Mouse (Mus musculus): ENCODE results near the gene Vegfb. TPM values are rescaled to one million over a fixed set of nuclear protein-coding genes. Genes with fewer than 3 reads are reported as not detected.

The Vegfb gene
- total RNA-seq, 1 experiment: 10.0 TPM

GRCm38 (mm10) chr19:6941372-6942248, 45.8 kb downstream of the Vegfb start, which contains the start of gene Bad:
Bad (plus strand) TSS chr19:6941861.
- Histone ChIP-seq H3K27ac (ENCODE audit: insufficient read depth, low read depth, low read length, poor library complexity, severe bottlenecking) (peak within 1 kb of the TSS; percentile 58; the same call in 1 of the 2 replicates), H3K36me3 (ENCODE audit: control insufficient read depth, insufficient read depth, low read length, poor library complexity, severe bottlenecking) (no peaks in the 10 kb centered on the region), H3K9me3 (ENCODE audit: control insufficient read depth, insufficient read depth, low read depth, low read length) (no peaks in the 10 kb centered on the region), H3K4me1 (ENCODE audit: control insufficient read depth in 2 of 2, insufficient read depth in 2 of 2, low read length in 2 of 2, poor library complexity in 1 of 2) (peaks cover 0 to 7% of the 10 kb centered on the region in 2 experiments; a peak in 1 of 4 replicates), H3K9ac (ENCODE audit: insufficient read depth, low read depth, low read length, poor library complexity, severe bottlenecking) (peak within 1 kb of the TSS; percentile 82), H3K4me3 (ENCODE audit: insufficient read depth in 1 of 2, low read depth in 1 of 2, low read length in 2 of 2, poor library complexity in 1 of 2, severe bottlenecking in 1 of 2) (peak within 1 kb of the TSS; percentile 35 to 83)
- in situ Hi-C loops (cut with MboI; ENCODE audit: low sequenced_read_pairs in 2 of 2, unreplicated experiment in 2 of 2): no loop called here
- DNase-seq (ENCODE audit: low read depth, low spot score): peak; percentile 80
- no peak for TF ChIP-seq ZNF384 (IDR thresholded peaks at IDR 0.05; ENCODE audit: low read depth, low read length)
- TF ChIP-seq HCFC1 (IDR thresholded peaks at IDR 0.05; ENCODE audit: borderline replicate concordance, insufficient read depth, low read length): peak; percentile 81

- no peaks in the 10 kb centered on the region for H3K9me3 ChIP-seq (ENCODE audit: control insufficient read depth, insufficient read depth, low read depth, low read length)
- DNase-seq (ENCODE audit: low read depth, low spot score): no peak
- H3K4me1 ChIP-seq (ENCODE audit: control insufficient read depth in 2 of 2, insufficient read depth in 2 of 2, low read length in 2 of 2, poor library complexity in 1 of 2): peaks cover 0 to 7% of the 10 kb centered on the region in 2 experiments; a peak in 1 of 4 replicates
- no peaks in the 10 kb centered on the region for H3K36me3 ChIP-seq (ENCODE audit: control insufficient read depth, insufficient read depth, low read length, poor library complexity, severe bottlenecking)
- H3K27ac ChIP-seq (ENCODE audit: insufficient read depth, low read depth, low read length, poor library complexity, severe bottlenecking): no peak overlapping the region
- in situ Hi-C loops (cut with MboI; ENCODE audit: low sequenced_read_pairs in 2 of 2, unreplicated experiment in 2 of 2): no loop called here
- H3K4me3 ChIP-seq (ENCODE audit: insufficient read depth in 1 of 2, low read depth in 1 of 2, low read length in 2 of 2, poor library complexity in 1 of 2, severe bottlenecking in 1 of 2): peak overlapping the region; percentile 34 to 83
- peak overlapping the region; percentile 74 for H3K9ac ChIP-seq (ENCODE audit: insufficient read depth, low read depth, low read length, poor library complexity, severe bottlenecking)
- TF ChIP-seq MAFK (IDR thresholded peaks at IDR 0.05; ENCODE audit: insufficient read depth, low read depth, low read length) (no peak), CHD2 (IDR thresholded peaks at IDR 0.05; ENCODE audit: low read depth, low read length) (no peak), HCFC1 (IDR thresholded peaks at IDR 0.05; ENCODE audit: borderline replicate concordance, insufficient read depth, low read length) (no peak), ZNF384 (IDR thresholded peaks at IDR 0.05; ENCODE audit: low read depth, low read length) (no peak), ZC3H11A (IDR thresholded peaks at IDR 0.05; ENCODE audit: borderline replicate concordance, low read depth, low read length) (no peak)
These were observed 46.8 kb downstream of the Vegfb start for GRCm38 (mm10) chr19:6940396-6941351.

GRCm38 (mm10) chr19:6939106-6940002, 48.1 kb downstream of the Vegfb start:
- no peaks in the 10 kb centered on the region for H3K36me3 ChIP-seq (ENCODE audit: control insufficient read depth, insufficient read depth, low read length, poor library complexity, severe bottlenecking)
- in situ Hi-C loops (cut with MboI; ENCODE audit: low sequenced_read_pairs in 2 of 2, unreplicated experiment in 2 of 2): no loop called here
- DNase-seq (ENCODE audit: low read depth, low spot score): no peak
- no peaks in the 10 kb centered on the region for H3K9me3 ChIP-seq (ENCODE audit: control insufficient read depth, insufficient read depth, low read depth, low read length)
- TF ChIP-seq MAFK (IDR thresholded peaks at IDR 0.05; ENCODE audit: insufficient read depth, low read depth, low read length): no peak
- TF ChIP-seq CHD2 (IDR thresholded peaks at IDR 0.05; ENCODE audit: low read depth, low read length): no peak
- no peak for TF ChIP-seq ZNF384 (IDR thresholded peaks at IDR 0.05; ENCODE audit: low read depth, low read length)
- TF ChIP-seq ZC3H11A (IDR thresholded peaks at IDR 0.05; ENCODE audit: borderline replicate concordance, low read depth, low read length): no peak
- TF ChIP-seq HCFC1 (IDR thresholded peaks at IDR 0.05; ENCODE audit: borderline replicate concordance, insufficient read depth, low read length): no peak
- H3K4me3 ChIP-seq (ENCODE audit: insufficient read depth in 1 of 2, low read depth in 1 of 2, low read length in 2 of 2, poor library complexity in 1 of 2, severe bottlenecking in 1 of 2): no peak overlapping the region
- peaks cover 2 to 7% of the 10 kb centered on the region in 2 experiments; a peak in 2 of 4 replicates for H3K4me1 ChIP-seq (ENCODE audit: control insufficient read depth in 2 of 2, insufficient read depth in 2 of 2, low read length in 2 of 2, poor library complexity in 1 of 2)
- H3K27ac ChIP-seq (ENCODE audit: insufficient read depth, low read depth, low read length, poor library complexity, severe bottlenecking): no peak overlapping the region
- H3K9ac ChIP-seq (ENCODE audit: insufficient read depth, low read depth, low read length, poor library complexity, severe bottlenecking): no peak overlapping the region
